Mouse (Mus musculus) heart, adult 11 months (tissue): Measurements from ENCODE around the gene Amn.

Source experiments
- DNase-seq: peaks from one replicate; pipeline ENCODE4 v3.0.0; 2022

Gene Amn

DNA sequence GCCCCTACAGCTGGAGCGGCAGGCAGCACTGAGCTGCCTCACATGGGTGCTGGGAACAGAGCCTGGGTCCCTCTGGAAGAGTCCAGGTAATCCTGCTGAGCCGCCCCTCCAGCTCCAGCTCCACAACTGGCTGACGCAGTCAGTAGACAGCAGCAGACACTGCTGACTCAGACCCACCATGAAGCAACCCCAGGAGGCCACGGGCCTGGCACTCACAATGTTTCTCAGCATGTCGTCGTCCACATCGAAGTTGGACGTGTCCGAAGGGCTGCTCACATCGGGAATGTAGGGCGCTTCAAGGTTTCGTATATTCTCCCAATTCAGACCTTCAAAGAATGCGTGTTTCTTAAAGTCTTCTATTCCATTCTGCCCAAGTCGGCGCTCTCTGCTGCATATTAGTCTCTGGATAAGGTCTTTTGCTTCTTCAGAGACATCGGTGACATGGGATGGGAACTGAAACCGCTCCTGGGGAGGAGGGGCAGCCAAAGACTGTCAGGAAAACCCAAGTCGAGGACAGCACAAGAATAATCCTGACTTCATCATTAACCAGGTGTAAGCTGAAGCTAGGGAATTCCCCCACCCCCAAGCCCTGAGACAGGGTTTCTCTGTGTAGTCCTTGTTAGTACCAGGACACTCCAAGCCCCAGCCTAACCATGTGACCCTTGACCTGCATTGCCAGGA lies 55.0 kb downstream of the Amn start:
- no peak for DNase-seq
